Mouse (Mus musculus) ES-Bruce4 (cell line): ENCODE data around the gene Mrc2. TPM values are rescaled to one million over a fixed set of nuclear protein-coding genes. Genes with fewer than 3 reads are reported as not detected.

Source experiments
- H3K27ac ChIP-seq: 2 replicates; pipeline ENCODE4 v1.5.1; 2012; ENCODE audit warnings: low read length, inconsistent platforms; ENCODE audit not compliant: insufficient read depth
- H3K27me3 ChIP-seq: 2 replicates; pipeline ENCODE4 v1.6.1; 2012; ENCODE audit warnings: mild to moderate bottlenecking, low read length, inconsistent platforms; ENCODE audit not compliant: control insufficient read depth, poor library complexity, insufficient read depth, severe bottlenecking
- H3K36me3 ChIP-seq: 2 replicates; pipeline ENCODE4 v1.6.1; 2012; ENCODE audit warnings: inconsistent platforms, mild to moderate bottlenecking, low read length, moderate library complexity; ENCODE audit not compliant: control insufficient read depth, poor library complexity, insufficient read depth, severe bottlenecking
- H3K4me1 ChIP-seq: one replicate; pipeline ENCODE4 v1.8.1; 2011; ENCODE audit warnings: low read length; ENCODE audit not compliant: control insufficient read depth, insufficient read depth
- H3K4me3 ChIP-seq: 2 replicates; pipeline ENCODE4 v1.5.1; 2011; ENCODE audit warnings: low read depth, mild to moderate bottlenecking, low read length
- H3K9ac ChIP-seq: 2 replicates; pipeline ENCODE4 v1.6.1; 2012; ENCODE audit warnings: low read depth, mild to moderate bottlenecking, inconsistent platforms; ENCODE audit not compliant: poor library complexity, severe bottlenecking
- H3K9me3 ChIP-seq: replicated peaks from 2 replicates; pipeline ENCODE4 v1.6.1; 2012; ENCODE audit warnings: mild to moderate bottlenecking, low read length, inconsistent platforms; ENCODE audit not compliant: control insufficient read depth, poor library complexity, insufficient read depth, severe bottlenecking
- CTCF ChIP-seq: IDR thresholded peaks from one replicate; pipeline ENCODE4 v1.8.1; 2011; ENCODE audit warnings: low read depth, low read length
- EP300 ChIP-seq: IDR thresholded peaks from 2 replicates; pipeline ENCODE4 v1.6.1; 2011; ENCODE audit warnings: low read depth, low read length; ENCODE audit not compliant: insufficient read depth
- POLR2A ChIP-seq: IDR thresholded peaks from one replicate; pipeline ENCODE4 v1.8.1; 2011; ENCODE audit warnings: low read length; ENCODE audit not compliant: insufficient read depth
- polyA plus RNA-seq: library from polyadenylated mRNA; stranded (reverse); fragments of >200 nt; gene quantifications from 2 replicates; pipeline ENCODE4 v1.2.4, GENCODE M21; 2011; ENCODE audit warnings: low read depth; ENCODE audit not compliant: missing spikeins, insufficient read depth, insufficient read length

Mrc2 gene
- polyA plus RNA-seq, 1 experiment = 4.5 TPM

DNA sequence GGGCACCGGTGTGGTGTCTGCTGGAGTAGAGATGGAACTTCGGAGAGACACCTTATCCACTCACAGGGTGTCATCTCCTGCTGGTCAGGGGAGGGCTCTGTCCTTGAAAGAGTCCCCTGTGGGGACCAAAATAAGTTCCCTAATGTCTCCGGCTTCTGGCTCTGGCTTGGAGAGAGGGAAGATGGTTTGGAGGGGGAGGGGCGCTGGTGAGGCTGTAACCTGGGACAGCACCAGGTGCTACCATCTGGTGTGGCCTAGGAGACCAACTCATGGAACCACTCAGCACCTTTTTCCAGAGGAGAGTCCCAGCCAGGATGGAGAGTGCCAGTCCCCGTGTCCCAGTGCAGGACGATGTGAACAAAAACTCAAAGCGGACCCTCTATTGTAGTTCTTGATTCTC lies 58.2 kb downstream of the Mrc2 start:
- Histone ChIP-seq H3K27me3 (no peaks in the 10 kb centered on the region), H3K9me3 (no peaks in the 10 kb centered on the region), H3K4me1 (no peaks in the 10 kb centered on the region), H3K4me3 (no peak overlapping the region), H3K36me3 (no peaks in the 10 kb centered on the region), H3K9ac (no peak overlapping the region), H3K27ac (no peak overlapping the region)
- TF ChIP-seq POLR2A (no peak), CTCF (no peak), EP300 (no peak)

DNA sequence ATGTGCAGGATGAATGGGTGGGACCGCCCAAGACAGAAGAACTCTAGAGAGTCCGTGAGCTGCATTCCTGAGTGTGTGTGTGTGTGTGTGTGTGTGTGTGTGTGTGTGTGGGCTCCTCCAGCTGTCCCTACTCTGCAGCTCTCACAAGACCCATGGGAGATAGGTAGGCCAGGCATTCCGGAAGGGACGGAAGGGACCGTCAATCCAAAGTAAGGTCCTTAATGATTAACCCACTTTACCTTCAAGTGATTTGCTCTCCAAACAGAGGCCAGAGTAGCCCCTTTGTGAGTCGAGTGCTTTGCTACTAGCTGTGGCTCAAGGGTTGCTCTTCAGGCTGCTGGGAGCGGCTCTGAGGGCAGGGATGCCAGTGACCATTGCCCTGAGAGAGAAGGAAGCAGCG lies 59.7 kb downstream of the Mrc2 start:
- no peak for TF ChIP-seq CTCF
- no peak for TF ChIP-seq EP300
- no peak for TF ChIP-seq POLR2A
- no peaks in the 10 kb centered on the region for H3K36me3 ChIP-seq

DNA sequence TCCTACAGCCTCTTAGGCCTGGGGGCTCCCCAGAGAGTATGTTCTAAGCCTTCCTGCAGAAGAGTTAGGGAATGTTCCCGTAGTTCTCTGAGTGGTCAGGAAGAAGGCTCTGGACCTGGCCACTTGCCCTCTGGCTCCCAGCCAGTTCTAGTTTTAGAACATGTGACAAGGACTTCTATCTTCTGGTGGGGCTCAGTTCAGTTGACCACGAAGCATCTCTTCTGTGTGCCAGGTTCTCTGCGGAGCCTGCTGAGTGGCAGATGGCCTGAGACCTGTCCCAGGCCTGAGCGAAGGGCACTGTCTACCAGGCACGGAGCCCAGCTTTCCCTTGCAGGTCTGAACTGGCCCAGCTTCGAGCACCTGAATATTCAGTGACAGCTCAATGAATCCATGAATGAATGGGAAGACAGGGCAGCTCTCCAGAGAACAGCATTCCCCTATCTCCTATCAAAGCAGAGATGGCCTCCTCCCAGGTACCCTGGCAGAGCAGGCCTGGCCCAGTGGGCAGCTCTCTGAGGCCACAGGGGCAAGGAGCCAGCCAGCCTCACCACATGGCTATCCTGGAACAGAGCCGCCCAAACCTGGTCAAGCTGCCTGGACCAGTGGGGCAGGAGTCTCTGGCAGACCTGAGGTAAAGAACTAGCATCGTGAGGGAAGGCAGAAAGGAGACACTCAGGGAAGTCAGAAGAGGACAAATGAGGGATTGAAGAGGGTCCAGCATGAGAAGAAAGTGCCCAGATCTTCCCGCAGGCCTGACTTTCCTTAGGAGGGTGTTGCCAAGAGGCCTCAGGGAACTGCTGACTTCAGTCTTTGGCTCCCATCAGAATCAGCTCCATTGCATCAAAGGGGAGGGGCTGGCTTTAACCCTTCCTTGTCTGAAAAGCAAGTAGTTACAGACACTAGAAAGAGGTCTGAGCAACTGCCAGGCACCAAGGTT lies 60.8 kb downstream of the Mrc2 start:
- Histone ChIP-seq H3K36me3 (no peaks in the 10 kb centered on the region), H3K9me3 (no peaks in the 10 kb centered on the region), H3K9ac (no peak overlapping the region), H3K4me1 (no peaks in the 10 kb centered on the region), H3K27me3 (no peaks in the 10 kb centered on the region), H3K4me3 (no peak overlapping the region), H3K27ac (no peak overlapping the region)
- TF ChIP-seq POLR2A (no peak), EP300 (no peak), CTCF (no peak)

More for the DNA sequence above, 59.7 kb downstream of the Mrc2 start:
- Histone ChIP-seq H3K9ac (no peak overlapping the region), H3K4me3 (no peak overlapping the region), H3K9me3 (no peaks in the 10 kb centered on the region), H3K27me3 (no peaks in the 10 kb centered on the region), H3K27ac (no peak overlapping the region), H3K4me1 (no peaks in the 10 kb centered on the region)

DNA sequence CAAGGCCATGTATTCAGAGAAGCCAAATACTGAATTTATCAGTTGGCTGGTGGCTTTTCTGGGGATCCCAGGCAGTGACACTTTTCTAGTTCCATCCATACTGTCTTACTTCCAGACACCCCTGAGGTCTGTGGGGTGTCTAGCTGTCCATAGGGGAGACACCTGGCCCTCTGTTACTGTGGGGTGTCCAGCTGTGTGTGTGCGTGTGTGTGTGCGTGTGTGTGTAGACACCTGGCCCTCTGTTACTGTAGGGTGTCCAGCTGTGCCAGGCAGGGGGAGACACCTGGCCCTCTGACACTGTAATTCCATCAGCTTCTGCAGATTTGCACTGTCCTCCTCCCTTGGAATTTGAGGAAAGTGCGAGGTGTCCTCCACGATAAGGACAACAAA lies 61.4 kb downstream of the Mrc2 start:
- Histone ChIP-seq H3K27ac (no peak overlapping the region), H3K36me3 (no peaks in the 10 kb centered on the region), H3K9ac (no peak overlapping the region), H3K9me3 (no peaks in the 10 kb centered on the region), H3K4me3 (no peak overlapping the region), H3K27me3 (no peaks in the 10 kb centered on the region), H3K4me1 (no peaks in the 10 kb centered on the region)
- TF ChIP-seq CTCF (no peak), POLR2A (no peak)

DNA sequence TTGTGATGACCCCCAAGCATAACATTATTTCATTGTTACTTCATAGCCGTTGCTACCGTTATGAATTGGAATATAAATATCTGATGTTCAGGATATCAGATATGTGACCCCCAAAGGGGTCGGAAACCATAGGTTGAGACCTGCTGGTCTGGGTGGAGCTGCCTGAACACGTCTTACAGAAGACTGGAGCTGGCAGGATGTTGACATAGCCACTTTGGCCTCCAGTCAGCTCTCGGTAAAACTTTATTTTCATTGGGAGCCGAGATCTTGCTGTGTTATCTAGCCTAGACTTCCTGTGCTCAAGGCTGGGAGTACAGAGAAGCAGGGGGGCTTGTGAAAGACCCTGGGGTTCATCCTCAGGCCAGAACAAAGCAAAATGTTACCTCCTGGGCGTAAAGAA lies 63.9 kb downstream of the Mrc2 start:
- TF ChIP-seq CTCF (no peak), EP300 (no peak)
- Histone ChIP-seq H3K27ac (no peak overlapping the region), H3K4me3 (no peak overlapping the region), H3K4me1 (no peaks in the 10 kb centered on the region), H3K9ac (no peak overlapping the region), H3K36me3 (no peaks in the 10 kb centered on the region), H3K9me3 (no peaks in the 10 kb centered on the region), H3K27me3 (no peaks in the 10 kb centered on the region)

DNA sequence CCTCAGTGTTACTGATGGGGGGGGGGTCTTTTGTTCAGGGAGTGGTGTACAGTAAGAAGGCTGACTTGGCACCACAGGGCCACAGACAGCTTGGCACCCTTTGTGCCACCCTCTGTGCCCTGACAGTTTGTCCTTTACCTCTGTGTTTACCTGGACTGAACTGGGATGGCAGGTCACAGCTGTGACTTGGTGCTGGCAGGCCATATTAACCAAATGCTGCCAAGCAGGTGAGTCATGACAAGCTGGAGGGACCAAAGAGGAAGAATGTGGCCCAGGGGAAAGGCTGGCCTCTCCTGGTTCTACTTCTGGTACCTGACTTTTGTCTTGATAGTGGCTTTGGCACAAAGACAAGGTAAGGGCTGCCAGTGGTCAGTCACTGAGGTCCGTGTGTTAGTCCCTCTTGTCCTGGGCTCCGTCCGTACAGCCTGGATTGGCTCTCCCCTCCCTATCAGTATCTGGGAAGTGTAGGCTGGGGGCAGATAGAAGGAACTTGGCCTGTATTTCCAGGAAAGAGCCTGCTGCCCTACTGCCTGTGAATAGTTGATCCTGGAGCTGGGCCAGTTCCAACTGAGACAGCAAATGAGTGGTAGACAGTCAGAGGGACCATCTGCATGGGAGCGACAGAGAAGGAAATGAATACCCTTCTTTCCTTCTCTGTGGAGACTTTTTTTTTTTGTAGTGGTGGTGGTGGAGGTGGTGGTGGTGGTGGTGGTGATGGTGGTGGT lies 69.8 kb downstream of the Mrc2 start:
- Histone ChIP-seq H3K4me1 (no peaks in the 10 kb centered on the region), H3K4me3 (no peak overlapping the region), H3K9me3 (no peaks in the 10 kb centered on the region), H3K9ac (no peak overlapping the region), H3K36me3 (no peaks in the 10 kb centered on the region), H3K27me3 (no peaks in the 10 kb centered on the region), H3K27ac (no peak overlapping the region)
- no peak for TF ChIP-seq POLR2A
- no peak for TF ChIP-seq EP300
- TF ChIP-seq CTCF = no peak
